Mouse (Mus musculus) liver, embryonic 16.5 days (tissue): ENCODE data around the gene Rbm45. TPM values are rescaled to one million over a fixed set of nuclear protein-coding genes. Genes with fewer than 3 reads are reported as not detected.

Experiments
- ATAC-seq: fragments of 200-750 bp; cut with Nextera tagmentation; 2 replicates; pipeline ENCODE4 v1.8.0; 2017; ENCODE audit warnings: low read depth, mild to moderate bottlenecking, moderate number of reproducible peaks, moderate library complexity
- H3K27ac ChIP-seq: fragments of 300-500 bp; sonication (generic); 2 replicates; pipeline ENCODE4 v1.5.1; 2014; ENCODE audit warnings: mild to moderate bottlenecking, low read length
- H3K27me3 ChIP-seq: fragments of 300-500 bp; sonication (generic); 2 replicates; pipeline ENCODE4 v1.6.1; 2014; ENCODE audit warnings: low read depth, low read length, mixed read lengths; ENCODE audit not compliant: control insufficient read depth, insufficient read depth
- H3K36me3 ChIP-seq: fragments of 300-500 bp; sonication (generic); 2 replicates; pipeline ENCODE4 v1.6.1; 2014; ENCODE audit warnings: mild to moderate bottlenecking; ENCODE audit not compliant: control insufficient read depth, insufficient read depth
- H3K4me1 ChIP-seq: fragments of 300-500 bp; sonication (generic); 2 replicates; pipeline ENCODE4 v1.6.1; 2014; ENCODE audit warnings: low read depth, low read length, mixed read lengths; ENCODE audit not compliant: control insufficient read depth
- H3K4me2 ChIP-seq: fragments of 300-500 bp; sonication (generic); 2 replicates; pipeline ENCODE4 v1.6.1; 2014; ENCODE audit warnings: low read depth, low read length, mixed read lengths
- H3K4me3 ChIP-seq: fragments of 300-500 bp; sonication (generic); 2 replicates; pipeline ENCODE4 v1.5.1; 2014; ENCODE audit warnings: low read depth, mild to moderate bottlenecking, low read length
- H3K9ac ChIP-seq: fragments of 300-500 bp; sonication (generic); 2 replicates; pipeline ENCODE4 v1.6.1; 2014; ENCODE audit warnings: low read depth, low read length
- H3K9me3 ChIP-seq: fragments of 300-500 bp; sonication (generic); replicated peaks from 2 replicates; pipeline ENCODE4 v1.6.1; 2016; ENCODE audit warnings: low read length; ENCODE audit not compliant: control insufficient read depth
- WGBS: fragments of 180-500 bp; shearing (Covaris S2); extraction: QIAGEN DNeasy Blood & Tissue Kit; methylation state at CpG from one replicate; pipeline ENCODE4 v1.1.7; 2014; ENCODE audit not compliant: insufficient replicate concordance; 5-methylcytosine and 5-hydroxymethylcytosine counted together
- polyA plus RNA-seq: library from polyadenylated mRNA; unstranded; fragments of >200 nt; fragmentation: Nextera tagmentation; extraction: Ambion mirVana; gene quantifications from 2 replicates; pipeline ENCODE4 v1.2.1, GENCODE M21; 2015

Rbm45 gene
- polyA plus RNA-seq, 1 experiment from 2014 or later: 4.9 TPM

GRCm38 (mm10) chr2:76409526-76409925 is 39.7 kb downstream of the Rbm45 start:
- H3K4me2 ChIP-seq: no peak overlapping the region
- H3K27ac ChIP-seq: no peak overlapping the region
- H3K27me3 ChIP-seq: peaks cover 36% of the 10 kb centered on the region
- H3K4me1 ChIP-seq: no peaks in the 10 kb centered on the region; the same call in 1 of the 2 replicates
- H3K36me3 ChIP-seq: no peaks in the 10 kb centered on the region
- 30% methylated on average over 1 of the region's 1 CpGs for WGBS
- no peak for ATAC-seq
- H3K9me3 ChIP-seq: no peaks in the 10 kb centered on the region
- no peak overlapping the region for H3K4me3 ChIP-seq
- H3K9ac ChIP-seq: no peak overlapping the region

GRCm38 (mm10) chr2:76409986-76410385 is 40.2 kb downstream of the Rbm45 start:
- Histone ChIP-seq H3K9me3 (no peaks in the 10 kb centered on the region), H3K4me2 (no peak overlapping the region), H3K27me3 (peaks cover 32% of the 10 kb centered on the region), H3K4me3 (no peak overlapping the region), H3K36me3 (no peaks in the 10 kb centered on the region), H3K4me1 (no peaks in the 10 kb centered on the region; the same call in 1 of the 2 replicates), H3K27ac (no peak overlapping the region), H3K9ac (no peak overlapping the region)
- ATAC-seq: no peak
- 56% methylated on average over 2 of the region's 2 CpGs for WGBS

GRCm38 (mm10) chr2:76412924-76413323 is 43.1 kb downstream of the Rbm45 start:
- H3K36me3 ChIP-seq: no peaks in the 10 kb centered on the region
- ATAC-seq: no peak
- H3K4me2 ChIP-seq: no peak overlapping the region
- H3K9ac ChIP-seq: no peak overlapping the region
- peaks cover 4% of the 10 kb centered on the region for H3K27me3 ChIP-seq
- H3K4me3 ChIP-seq: no peak overlapping the region
- H3K9me3 ChIP-seq: no peaks in the 10 kb centered on the region
- WGBS: 44% methylated on average over 2 of the region's 2 CpGs
- no peak overlapping the region for H3K27ac ChIP-seq
- H3K4me1 ChIP-seq: no peaks in the 10 kb centered on the region

GRCm38 (mm10) chr2:76417446-76418141 is 47.8 kb downstream of the Rbm45 start:
- no peaks in the 10 kb centered on the region for H3K36me3 ChIP-seq
- H3K4me3 ChIP-seq: no peak overlapping the region
- no peak overlapping the region for H3K27ac ChIP-seq
- no peaks in the 10 kb centered on the region for H3K9me3 ChIP-seq
- no peak for ATAC-seq
- H3K4me2 ChIP-seq: no peak overlapping the region
- WGBS: 74% methylated on average over 14 of the region's 14 CpGs
- no peaks in the 10 kb centered on the region for H3K27me3 ChIP-seq
- H3K4me1 ChIP-seq: no peaks in the 10 kb centered on the region
- no peak overlapping the region for H3K9ac ChIP-seq

GRCm38 (mm10) chr2:76418142-76418518 is 48.3 kb downstream of the Rbm45 start:
- H3K27ac ChIP-seq: no peak overlapping the region
- no peak for ATAC-seq
- WGBS: 73% methylated on average over 3 of the region's 3 CpGs
- H3K9ac ChIP-seq: no peak overlapping the region
- H3K9me3 ChIP-seq: no peaks in the 10 kb centered on the region
- no peaks in the 10 kb centered on the region for H3K36me3 ChIP-seq
- H3K27me3 ChIP-seq: no peaks in the 10 kb centered on the region
- H3K4me3 ChIP-seq: no peak overlapping the region
- H3K4me2 ChIP-seq: no peak overlapping the region
- no peaks in the 10 kb centered on the region for H3K4me1 ChIP-seq

GRCm38 (mm10) chr2:76421411-76421924 is 51.7 kb downstream of the Rbm45 start:
- no peak for ATAC-seq
- Histone ChIP-seq H3K4me1 (no peaks in the 10 kb centered on the region), H3K36me3 (no peaks in the 10 kb centered on the region), H3K27me3 (no peaks in the 10 kb centered on the region), H3K9ac (no peak overlapping the region), H3K27ac (no peak overlapping the region), H3K4me2 (no peak overlapping the region), H3K9me3 (no peaks in the 10 kb centered on the region), H3K4me3 (no peak overlapping the region)
- 57% methylated on average over 6 of the region's 6 CpGs for WGBS

- no peak overlapping the region for H3K27ac ChIP-seq
- ATAC-seq: no peak
- H3K9ac ChIP-seq: no peak overlapping the region
- 50% methylated on average over 3 of the region's 3 CpGs for WGBS
- H3K4me1 ChIP-seq: no peaks in the 10 kb centered on the region
- no peaks in the 10 kb centered on the region for H3K9me3 ChIP-seq
- no peak overlapping the region for H3K4me3 ChIP-seq
- H3K4me2 ChIP-seq: no peak overlapping the region
- H3K27me3 ChIP-seq: no peaks in the 10 kb centered on the region
- no peaks in the 10 kb centered on the region for H3K36me3 ChIP-seq
Observed at GRCm38 (mm10) chr2:76426816-76427215, 57.0 kb downstream of the Rbm45 start.

- H3K4me2 ChIP-seq: no peak overlapping the region
- H3K27ac ChIP-seq: no peak overlapping the region
- no peaks in the 10 kb centered on the region for H3K36me3 ChIP-seq
- no peaks in the 10 kb centered on the region for H3K9me3 ChIP-seq
- ATAC-seq: no peak
- WGBS: 50% methylated on average over 3 of the region's 3 CpGs
- H3K4me1 ChIP-seq: no peaks in the 10 kb centered on the region
- no peak overlapping the region for H3K9ac ChIP-seq
- no peaks in the 10 kb centered on the region for H3K27me3 ChIP-seq
- no peak overlapping the region for H3K4me3 ChIP-seq
Observed at GRCm38 (mm10) chr2:76429318-76429717, 59.5 kb downstream of the Rbm45 start.

GRCm38 (mm10) chr2:76429855-76430254 is 60.1 kb downstream of the Rbm45 start:
- no peaks in the 10 kb centered on the region for H3K9me3 ChIP-seq
- no peak for ATAC-seq
- H3K4me1 ChIP-seq: no peaks in the 10 kb centered on the region
- 56% methylated on average over 5 of the region's 5 CpGs for WGBS
- no peak overlapping the region for H3K27ac ChIP-seq
- no peak overlapping the region for H3K4me3 ChIP-seq
- H3K36me3 ChIP-seq: no peaks in the 10 kb centered on the region
- no peak overlapping the region for H3K4me2 ChIP-seq
- no peak overlapping the region for H3K9ac ChIP-seq
- H3K27me3 ChIP-seq: no peaks in the 10 kb centered on the region
